Mouse (Mus musculus): Measurements from ENCODE around the gene Adgre1. TPM values are rescaled to one million over a fixed set of nuclear protein-coding genes. Genes with fewer than 3 reads are reported as not detected.
"Not testable (repeated sequence)": the region's sequence is repeated elsewhere in the genome, so short reads cannot be mapped to it uniquely, and the experiment has no call there.

The Adgre1 gene
- 1 to 10 TPM; 5.1 to 5.9 TPM for total RNA-seq (2021)

DNA sequence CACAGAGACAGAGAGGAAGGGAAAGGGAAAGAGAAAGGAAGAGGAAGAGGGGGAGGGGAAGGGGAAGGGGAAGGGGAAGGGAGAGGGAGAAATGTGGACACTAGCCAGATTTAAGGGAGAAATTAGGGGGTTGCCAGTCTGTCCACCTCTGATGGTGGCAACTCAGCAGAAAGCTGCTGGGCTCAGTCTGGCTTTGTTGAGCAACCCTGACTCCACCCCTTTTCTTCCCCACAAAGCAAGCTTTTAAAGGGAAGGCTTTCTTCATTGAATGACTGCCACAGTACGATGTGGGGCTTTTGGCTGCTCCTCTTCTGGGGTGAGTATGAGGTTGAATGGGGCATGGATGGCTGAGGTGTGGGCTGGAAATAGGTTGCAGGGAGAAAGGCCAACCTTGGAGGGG, at the start of gene Adgre1:
TSS of gene Adgre1 (plus strand) at position 251 of the 400 bp plus-strand sequence.
- intact Hi-C loops (cut with DNase I) = no loop called here

DNA sequence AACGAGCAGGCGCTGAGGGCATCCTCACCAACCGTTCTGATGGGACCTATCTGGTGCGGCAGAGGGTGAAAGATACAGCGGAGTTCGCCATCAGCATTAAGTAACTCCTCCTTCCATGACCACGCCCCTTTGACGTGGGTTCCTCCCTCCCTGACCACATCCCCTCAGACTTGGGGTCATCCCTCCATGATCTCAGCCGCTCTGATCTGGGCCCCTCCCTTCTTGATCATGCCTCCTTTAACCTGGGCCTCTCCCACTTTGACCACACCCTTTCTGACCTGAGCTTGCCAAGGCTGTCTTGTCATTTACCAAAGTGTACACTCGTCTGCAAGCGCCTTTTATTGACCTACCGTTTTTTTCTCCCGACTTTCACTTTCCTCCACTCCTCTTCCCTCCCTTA, 46.7 kb upstream of the Adgre1 start:
- DNase-seq (ENCODE audit: low spot score in 2 of 2) = no peak
- intact Hi-C loops (cut with DNase I) = no loop called here

More for the DNA sequence above, at the start of gene Adgre1:
- DNase-seq (ENCODE audit: low spot score in 2 of 2) = no peak

DNA sequence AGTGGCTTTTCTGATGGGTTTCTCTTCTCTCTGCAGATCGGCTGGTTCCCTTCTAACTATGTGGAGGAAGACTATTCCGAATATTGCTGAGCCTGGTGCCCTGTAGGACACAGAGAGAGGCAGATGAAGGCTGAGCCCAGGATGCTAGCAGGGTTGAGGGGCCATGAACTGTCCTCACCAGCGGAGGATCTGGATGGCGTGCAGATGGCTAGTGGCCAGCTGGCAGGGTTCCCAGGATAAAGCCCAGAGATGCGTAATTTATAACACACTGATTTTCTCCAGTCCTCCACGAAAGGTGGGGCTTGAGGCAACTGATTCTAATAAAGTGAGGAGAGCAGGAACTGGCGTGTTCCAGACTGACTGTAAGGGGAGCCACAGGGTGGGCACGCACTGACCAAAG, 30.9 kb upstream of the Adgre1 start:
- DNase-seq (ENCODE audit: low spot score in 2 of 2) = no peak
- intact Hi-C loops (cut with DNase I) = no loop called here

DNA sequence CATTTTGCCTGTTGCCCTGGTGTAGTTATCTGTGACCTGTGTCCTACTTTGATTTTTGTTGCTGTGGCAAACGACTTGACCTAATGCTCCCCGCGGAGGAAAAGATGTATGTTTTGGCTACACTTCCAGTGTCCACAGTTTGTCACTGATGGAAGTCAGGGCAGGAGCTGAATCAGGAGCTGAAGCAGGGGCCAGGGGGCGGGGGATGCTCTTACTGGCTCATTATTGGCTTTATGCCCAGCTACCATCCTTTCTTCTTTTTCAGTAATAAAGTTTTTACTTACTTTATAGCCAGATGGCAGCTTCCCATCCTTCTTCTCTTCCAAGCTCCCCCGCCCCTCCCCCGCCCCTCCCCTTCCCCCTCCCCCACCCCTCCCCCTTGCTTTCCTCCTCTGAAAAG, 29.5 kb upstream of the Adgre1 start:
- intact Hi-C loops (cut with DNase I) = no loop called here
- DNase-seq (ENCODE audit: low spot score in 2 of 2) = no peak

- DNase-seq (ENCODE audit: low spot score in 2 of 2) = no peak
- intact Hi-C loops (cut with DNase I) = loop anchor here (5.0 to 10.0 kb wide), 2 partner anchors 234 to 526 kb away; no protein-coding TSS in a partner anchor
Measured at GRCm38 (mm10) chr17:57330993-57331392, 27.5 kb upstream of the Adgre1 start.

DNA sequence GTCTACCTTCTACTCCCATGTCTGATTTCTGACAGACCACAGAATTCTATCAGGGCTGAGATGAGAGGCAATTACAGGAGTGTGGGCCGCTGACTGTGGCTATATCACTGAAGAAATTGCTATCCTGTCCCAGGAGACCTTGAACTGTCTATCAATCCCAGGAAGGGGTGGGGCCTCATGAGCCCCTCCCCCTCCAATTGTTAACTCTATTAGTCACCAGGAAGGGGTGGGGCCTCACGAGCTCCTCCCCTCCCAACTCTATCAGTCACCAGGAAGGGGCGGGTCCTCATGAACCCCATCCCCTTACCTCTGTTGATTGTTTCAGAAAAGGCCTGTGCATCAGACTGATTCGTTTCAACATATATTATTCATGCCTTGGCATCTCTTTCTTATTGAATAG, 26.2 kb upstream of the Adgre1 start:
- intact Hi-C loops (cut with DNase I) = loop anchor here (5.0 to 10.0 kb wide), 2 partner anchors 235 to 527 kb away; no protein-coding TSS in a partner anchor
- DNase-seq (ENCODE audit: low spot score in 2 of 2) = no peak

DNA sequence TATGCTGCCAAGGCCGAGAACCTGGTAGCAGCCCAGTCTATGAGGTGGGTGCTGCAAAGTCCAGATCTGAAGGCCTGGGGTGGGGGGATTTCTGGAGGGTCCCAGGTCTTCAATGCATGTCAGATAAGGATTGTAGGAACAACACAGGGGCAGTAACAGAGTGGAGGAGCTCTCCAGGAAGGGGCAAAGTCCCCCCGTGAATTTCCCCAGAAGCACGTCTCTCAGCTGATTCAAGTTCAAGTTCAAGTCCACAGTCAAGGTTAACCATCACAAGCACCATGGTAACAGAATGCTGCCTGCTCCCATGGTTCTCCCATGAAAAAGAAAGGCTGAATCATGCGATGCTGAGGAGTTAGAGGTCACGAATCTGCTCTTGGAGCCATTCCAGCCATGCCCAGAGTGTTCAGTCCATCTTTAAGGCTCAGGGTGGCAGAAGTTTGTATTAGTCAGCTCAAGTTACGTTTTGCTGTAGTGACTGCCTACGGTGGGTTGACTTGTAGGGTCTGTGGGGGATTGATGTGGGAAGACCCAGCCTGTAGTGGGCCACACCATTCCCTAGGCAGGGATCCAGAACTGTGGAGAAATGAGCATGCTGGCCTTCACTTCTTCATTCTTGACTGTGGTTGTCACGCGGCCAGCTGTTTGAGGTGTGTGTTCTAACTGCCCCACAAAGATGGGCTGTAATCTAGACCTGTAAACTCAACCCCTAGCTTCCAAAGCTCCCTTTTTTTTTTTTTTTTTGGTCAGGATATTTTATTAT, 24.3 kb upstream of the Adgre1 start:
- intact Hi-C loops (cut with DNase I) = loop anchor here (2.0 to 10.0 kb wide), 4 partner anchors 57 to 529 kb away; no protein-coding TSS in a partner anchor
- no peak for DNase-seq (ENCODE audit: low spot score in 2 of 2)

GRCm38 (mm10) chr17:57334761-57335150, 23.7 kb upstream of the Adgre1 start:
- intact Hi-C loops (cut with DNase I) = loop anchor here (1.0 to 10.0 kb wide), 5 partner anchors 58 to 530 kb away; partner anchors contain the start of gene Gpr108
- DNase-seq (ENCODE audit: low spot score in 2 of 2) = peak; percentile 73 to 81

- DNase-seq (ENCODE audit: low spot score in 2 of 2) = not testable (repeated sequence)
- intact Hi-C loops (cut with DNase I) = loop anchor here (1.0 to 10.0 kb wide), 4 partner anchors 58 to 530 kb away; partner anchors contain the start of gene Gpr108
Measured at GRCm38 (mm10) chr17:57335194-57335593, 23.3 kb upstream of the Adgre1 start.

GRCm38 (mm10) chr17:57335673-57336303, 22.7 kb upstream of the Adgre1 start:
- DNase-seq (ENCODE audit: low spot score in 2 of 2) = peak; percentile 81 to 87

GRCm38 (mm10) chr17:57337996-57338395, 20.5 kb upstream of the Adgre1 start:
- DNase-seq (ENCODE audit: low spot score in 2 of 2) = no peak
- intact Hi-C loops (cut with DNase I) = loop anchor here (10.0 kb wide), 1 partner anchor 533 kb away; no protein-coding TSS in a partner anchor

More at GRCm38 (mm10) chr17:57335673-57336303, 22.7 kb upstream of the Adgre1 start:
- intact Hi-C loops (cut with DNase I) = loop anchor here (1.0 to 10.0 kb wide), 4 partner anchors 59 to 531 kb away; partner anchors contain the start of gene Gpr108

DNA sequence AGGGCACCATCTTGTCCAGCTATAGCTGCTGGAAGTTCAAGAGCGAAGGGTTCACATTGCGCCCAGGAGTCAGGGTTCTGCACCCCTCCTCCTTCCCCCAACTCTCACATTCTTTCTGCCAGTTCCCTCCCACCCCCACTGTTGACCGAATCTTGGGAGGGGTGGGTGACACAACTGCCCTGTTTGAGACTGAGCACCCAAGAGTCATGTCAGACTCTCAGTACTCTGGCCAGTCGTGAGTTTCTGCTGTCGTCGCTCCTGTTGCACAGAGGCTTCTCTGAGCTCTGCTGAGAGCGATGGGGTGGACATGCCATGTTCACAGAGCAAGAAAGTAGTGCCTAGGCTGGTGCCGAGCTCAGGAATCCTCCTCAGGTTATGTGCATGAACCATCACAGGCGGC, 19.2 kb upstream of the Adgre1 start:
- DNase-seq (ENCODE audit: low spot score in 2 of 2) = no peak
- intact Hi-C loops (cut with DNase I) = loop anchor here (10.0 kb wide), 1 partner anchor 534 kb away; no protein-coding TSS in a partner anchor

DNA sequence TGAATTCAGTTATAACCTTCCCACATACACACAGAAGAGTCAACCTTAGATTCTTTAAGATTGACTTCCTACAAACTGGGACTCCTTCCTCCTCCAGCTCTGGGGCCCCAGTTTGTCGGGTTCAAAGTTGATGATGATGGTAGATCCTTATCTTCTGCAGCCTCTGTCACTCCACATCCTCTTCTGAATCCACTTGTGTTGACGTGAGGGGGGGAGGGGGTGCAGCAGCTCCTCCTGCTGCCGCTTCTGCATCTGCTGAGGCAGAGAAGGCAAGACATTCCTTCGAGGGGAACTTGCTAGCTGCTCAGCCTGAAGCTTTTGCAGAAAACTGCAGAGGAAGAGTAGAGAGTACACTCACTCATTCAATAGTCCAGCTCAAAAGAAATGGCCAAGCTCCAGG, 16.9 kb upstream of the Adgre1 start:
- no peak for DNase-seq (ENCODE audit: low spot score in 2 of 2)
- intact Hi-C loops (cut with DNase I) = no loop called here

DNA sequence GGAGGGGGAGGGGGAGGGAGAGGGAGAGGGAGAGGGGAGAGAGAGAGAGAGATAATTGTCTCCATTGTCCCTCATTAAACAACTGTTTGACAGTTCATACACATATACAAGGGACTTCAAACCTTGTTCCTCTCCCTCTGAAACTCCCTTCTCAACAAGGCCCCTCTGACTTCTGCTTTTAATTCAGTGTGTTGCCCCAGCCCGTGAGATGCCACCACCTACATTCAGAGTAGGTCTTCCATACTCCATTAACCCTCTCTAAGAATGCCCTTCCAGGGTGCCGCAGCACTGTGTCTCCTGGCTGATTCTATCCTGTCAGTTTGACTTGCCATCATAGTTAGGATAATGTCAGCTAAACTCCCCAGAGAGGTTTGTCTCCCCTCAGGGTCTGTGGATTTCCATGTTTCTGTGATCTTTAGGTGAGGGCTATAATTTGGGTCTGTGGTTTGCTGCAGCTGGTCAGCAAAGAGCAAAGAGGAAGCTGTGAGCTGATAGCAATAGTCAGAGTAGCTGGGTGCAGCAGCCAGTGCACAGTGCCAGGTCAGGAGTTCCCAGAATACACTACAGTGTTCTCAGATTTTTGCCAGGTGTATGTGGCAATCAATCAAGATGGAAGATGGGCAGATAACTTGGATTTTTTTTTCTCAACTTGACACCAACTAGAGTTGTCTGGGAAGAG, 14.3 kb upstream of the Adgre1 start:
- intact Hi-C loops (cut with DNase I) = no loop called here
- DNase-seq (ENCODE audit: low spot score in 2 of 2) = no peak

- DNase-seq (ENCODE audit: low spot score in 2 of 2) = no peak
- intact Hi-C loops (cut with DNase I) = no loop called here
Measured at GRCm38 (mm10) chr17:57347017-57347416, 11.5 kb upstream of the Adgre1 start.

GRCm38 (mm10) chr17:57347781-57348180, 10.7 kb upstream of the Adgre1 start:
- intact Hi-C loops (cut with DNase I) = no loop called here
- DNase-seq (ENCODE audit: low spot score in 2 of 2) = no peak

DNA sequence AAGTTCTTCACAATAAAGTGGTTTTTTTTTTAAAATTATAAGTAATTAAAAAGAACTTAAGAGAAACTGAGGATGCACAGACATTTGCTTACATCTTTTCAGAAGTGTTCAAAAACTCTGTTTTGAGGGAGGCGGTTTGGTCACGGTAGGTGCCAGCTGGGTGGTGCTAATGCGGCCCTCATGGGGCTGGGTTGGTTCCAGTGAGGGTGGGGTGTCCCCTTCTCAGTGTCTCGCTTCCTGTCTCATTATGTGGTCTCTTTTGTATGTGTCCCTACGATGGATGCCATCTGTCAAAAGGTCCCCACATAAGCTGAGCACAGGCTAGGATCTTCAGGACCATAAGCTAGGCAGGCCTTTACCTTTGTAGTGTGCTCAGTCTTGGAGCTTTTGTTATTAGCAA, 9.4 kb upstream of the Adgre1 start:
- DNase-seq (ENCODE audit: low spot score in 2 of 2) = no peak
- intact Hi-C loops (cut with DNase I) = no loop called here

DNA sequence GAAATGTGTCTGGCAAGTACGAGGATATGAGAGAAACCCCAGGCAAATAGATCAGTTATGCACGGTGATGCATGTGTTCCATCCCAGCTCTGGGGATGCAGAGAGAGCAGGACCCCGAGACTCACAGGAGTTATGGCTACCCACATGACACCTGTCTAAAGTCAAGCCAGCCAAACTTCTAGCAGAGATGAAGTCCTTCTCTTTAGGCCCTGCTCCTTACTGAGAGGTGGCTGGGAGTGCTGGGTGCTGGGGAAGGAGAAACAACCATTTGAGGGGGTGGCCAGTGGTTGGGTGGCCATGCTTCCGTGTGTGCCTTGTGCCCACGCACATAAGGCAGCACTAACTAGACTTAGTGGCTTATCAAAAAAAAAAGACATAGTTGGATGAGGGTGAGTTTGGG, 8.3 kb upstream of the Adgre1 start:
- no peak for DNase-seq (ENCODE audit: low spot score in 2 of 2)
- intact Hi-C loops (cut with DNase I) = no loop called here

DNA sequence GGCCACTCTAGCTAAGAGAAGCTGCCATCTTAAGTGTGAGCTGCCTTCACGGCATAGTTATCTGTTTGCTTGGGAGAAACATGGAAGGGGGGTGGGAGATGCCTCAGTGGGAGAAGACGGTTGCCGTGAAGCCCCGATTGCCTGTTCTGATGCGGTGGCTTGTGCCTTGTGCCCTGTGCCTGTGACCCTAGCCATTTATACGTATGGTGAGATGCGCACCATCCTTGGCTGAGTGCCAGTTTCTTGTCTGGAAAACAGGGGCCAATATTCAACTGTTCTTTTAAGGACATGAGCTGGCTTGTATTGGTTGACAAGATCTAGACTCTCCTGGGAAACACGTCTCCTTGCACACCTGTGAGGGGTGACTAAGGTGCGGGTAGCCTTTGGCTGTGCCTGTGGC, 7.4 kb upstream of the Adgre1 start:
- intact Hi-C loops (cut with DNase I) = no loop called here

More for the DNA sequence above, 7.4 kb upstream of the Adgre1 start:
- DNase-seq (ENCODE audit: low spot score in 2 of 2) = no peak

All from left cerebral cortex, postnatal 36 days (tissue).